Mouse (Mus musculus): Measurements from ENCODE around the gene Capn2. TPM values are rescaled to one million over a fixed set of nuclear protein-coding genes. Genes with fewer than 3 reads are reported as not detected.
A peak's percentile ranks its signal among the peaks of the same experiment; 100 is the strongest.

Capn2 gene
- polyA plus RNA-seq, 1 experiment = 113 TPM

DNA sequence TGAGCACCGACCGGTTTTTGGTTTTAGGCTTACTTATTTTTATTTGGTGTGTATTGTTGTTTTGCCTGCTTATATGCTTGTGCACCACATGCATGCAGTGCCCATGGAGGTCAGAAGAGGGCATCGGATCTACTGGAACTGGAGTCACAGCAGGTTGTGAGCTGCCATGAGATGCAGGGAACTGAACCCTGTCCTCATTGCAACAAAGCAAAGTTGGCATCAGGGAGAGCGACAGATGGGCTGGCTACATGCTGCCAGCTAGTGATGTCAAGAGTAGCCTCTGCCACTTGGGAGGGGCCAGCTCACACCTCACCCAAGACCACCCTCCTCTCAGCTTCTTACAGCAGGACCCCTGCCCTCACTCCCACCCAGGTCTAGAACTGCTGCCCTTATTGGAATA, 51.4 kb downstream of the Capn2 start:
- Histone ChIP-seq H3K4me3 (ENCODE audit: insufficient read depth, low read depth, low read length) (no peak overlapping the region), H3K27ac (replicated peaks; ENCODE audit: low read depth, low read length) (no peak overlapping the region), H3K4me1 (ENCODE audit: control insufficient read depth, insufficient read depth, insufficient read length, low read length) (peaks cover 2% of the 10 kb centered on the region)

- Histone ChIP-seq H3K4me1 (ENCODE audit: control insufficient read depth, insufficient read depth, insufficient read length, low read length) (peaks cover 4% of the 10 kb centered on the region), H3K4me3 (ENCODE audit: insufficient read depth, low read depth, low read length) (no peak overlapping the region), H3K27ac (replicated peaks; ENCODE audit: low read depth, low read length) (no peak overlapping the region)
Measured at GRCm38 (mm10) chr1:182465309-182465708, 52.1 kb downstream of the Capn2 start.

- Histone ChIP-seq H3K4me1 (ENCODE audit: control insufficient read depth, insufficient read depth, insufficient read length, low read length) (peaks cover 4% of the 10 kb centered on the region), H3K4me3 (ENCODE audit: insufficient read depth, low read depth, low read length) (no peak overlapping the region), H3K27ac (replicated peaks; ENCODE audit: low read depth, low read length) (no peak overlapping the region)
Measured at GRCm38 (mm10) chr1:182461813-182462212, 55.6 kb downstream of the Capn2 start.

DNA sequence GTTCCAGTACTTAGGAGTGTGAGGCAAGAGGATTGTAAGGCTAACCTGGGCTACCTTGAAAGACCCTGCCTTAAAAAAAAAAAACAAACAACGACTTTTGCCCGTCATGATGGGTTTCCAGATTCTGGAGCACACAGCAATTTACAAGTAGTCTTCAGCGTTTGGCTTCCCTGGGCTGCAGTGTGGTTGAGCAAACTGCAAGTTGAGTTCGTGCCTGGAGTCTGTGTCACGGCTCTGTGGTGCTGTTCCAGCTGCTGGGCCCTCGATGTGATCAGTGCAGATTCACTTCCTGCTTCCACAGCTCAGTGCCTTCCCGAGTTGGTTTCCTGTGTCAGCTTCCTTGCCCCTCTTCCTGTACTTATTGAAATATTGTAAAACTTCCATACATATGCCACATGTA, 56.1 kb downstream of the Capn2 start:
- Histone ChIP-seq H3K27ac (replicated peaks; ENCODE audit: low read depth, low read length) (peak overlapping the region; percentile 7; the same call in 1 of the 2 replicates), H3K4me1 (ENCODE audit: control insufficient read depth, insufficient read depth, insufficient read length, low read length) (peaks cover 4% of the 10 kb centered on the region), H3K4me3 (ENCODE audit: insufficient read depth, low read depth, low read length) (no peak overlapping the region)

DNA sequence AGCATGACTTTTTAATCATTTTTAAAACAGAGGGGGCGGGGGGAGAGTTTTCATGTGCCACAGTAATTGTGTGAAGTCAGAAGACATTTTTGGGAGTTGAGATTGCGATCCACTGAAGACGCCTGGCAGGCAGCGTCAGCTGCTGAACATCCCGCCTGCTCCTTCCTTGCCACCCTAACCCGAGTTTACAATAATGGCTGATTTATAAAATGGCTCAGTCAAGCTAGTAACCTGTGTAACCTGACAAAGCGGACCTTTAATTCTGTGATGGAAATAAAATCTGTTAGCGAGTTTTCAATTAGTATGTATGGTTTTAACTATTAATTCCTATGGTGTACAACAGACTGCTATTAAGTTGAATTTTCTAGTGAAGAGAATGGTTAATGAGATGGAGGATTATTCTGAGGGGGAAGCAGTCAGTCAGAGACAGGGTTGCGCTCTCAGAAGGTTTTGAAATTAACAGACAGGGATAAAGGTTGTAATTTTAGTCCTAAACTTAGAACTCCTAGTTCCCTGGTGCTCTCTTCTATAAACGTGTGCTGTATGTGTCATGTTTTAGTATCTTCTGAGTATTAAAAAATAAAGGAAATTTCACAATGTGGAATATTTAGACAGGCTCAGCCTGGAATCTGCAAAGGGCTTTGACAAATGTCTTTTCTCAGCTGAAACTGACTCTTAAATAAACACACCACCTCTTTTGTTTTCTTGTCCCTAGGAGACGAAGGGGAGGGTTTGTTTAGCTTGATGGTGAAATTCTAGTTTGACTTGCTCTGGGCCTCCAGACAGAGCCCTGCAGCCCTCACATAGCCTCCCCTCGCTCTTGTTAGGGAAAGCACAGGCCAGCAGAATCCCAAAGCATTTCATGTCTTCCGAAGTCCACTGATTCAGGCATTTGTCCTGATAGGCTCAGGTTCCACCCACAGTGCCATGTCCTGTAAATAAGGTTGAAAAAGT, 56.8 kb downstream of the Capn2 start:
- Histone ChIP-seq H3K4me3 (ENCODE audit: insufficient read depth, low read depth, low read length) (no peak overlapping the region), H3K4me1 (ENCODE audit: control insufficient read depth, insufficient read depth, insufficient read length, low read length) (peaks cover 6% of the 10 kb centered on the region), H3K27ac (replicated peaks; ENCODE audit: low read depth, low read length) (peak overlapping the region; percentile 7; the same call in 1 of the 2 replicates)

DNA sequence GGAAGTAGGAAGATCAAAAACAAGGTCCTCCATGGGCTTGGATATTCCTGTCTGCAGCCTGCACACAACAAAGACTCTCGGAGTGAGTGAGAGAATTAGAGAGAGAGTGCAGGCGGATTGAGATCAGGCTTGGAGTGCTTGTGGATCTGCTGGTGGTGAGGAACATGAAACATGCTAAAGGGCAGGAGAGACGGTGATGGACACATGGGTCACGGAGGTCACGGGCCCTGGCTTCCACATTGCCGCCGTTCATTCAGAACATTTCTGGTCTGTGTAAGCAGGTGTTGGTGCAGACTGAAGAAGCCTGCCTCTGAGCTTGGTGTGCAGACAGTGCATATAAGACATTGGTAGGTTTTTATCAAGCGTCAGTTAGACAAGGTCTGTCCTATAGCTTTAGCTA, 58.0 kb downstream of the Capn2 start:
- no peak overlapping the region for H3K27ac ChIP-seq (replicated peaks; ENCODE audit: low read depth, low read length)

GRCm38 (mm10) chr1:182458556-182458955, 58.9 kb downstream of the Capn2 start:
- no peak overlapping the region for H3K4me3 ChIP-seq (ENCODE audit: insufficient read depth, low read depth, low read length)
- no peak overlapping the region for H3K27ac ChIP-seq (replicated peaks; ENCODE audit: low read depth, low read length)
- peaks cover 7% of the 10 kb centered on the region for H3K4me1 ChIP-seq (ENCODE audit: control insufficient read depth, insufficient read depth, insufficient read length, low read length)

More for the DNA sequence above, 58.0 kb downstream of the Capn2 start:
- peaks cover 7% of the 10 kb centered on the region for H3K4me1 ChIP-seq (ENCODE audit: control insufficient read depth, insufficient read depth, insufficient read length, low read length)
- H3K4me3 ChIP-seq (ENCODE audit: insufficient read depth, low read depth, low read length) = no peak overlapping the region

- 0 out of 2 replicates have a peak, but pooled peaks cover 3% of the 10 kb centered on the region for H3K4me1 ChIP-seq (ENCODE audit: control insufficient read depth, insufficient read depth, insufficient read length, low read length)
- no peak overlapping the region for H3K27ac ChIP-seq (replicated peaks; ENCODE audit: low read depth, low read length)
- no peak overlapping the region for H3K4me3 ChIP-seq (ENCODE audit: insufficient read depth, low read depth, low read length)
Measured at GRCm38 (mm10) chr1:182455080-182455479, 62.3 kb downstream of the Capn2 start.

DNA sequence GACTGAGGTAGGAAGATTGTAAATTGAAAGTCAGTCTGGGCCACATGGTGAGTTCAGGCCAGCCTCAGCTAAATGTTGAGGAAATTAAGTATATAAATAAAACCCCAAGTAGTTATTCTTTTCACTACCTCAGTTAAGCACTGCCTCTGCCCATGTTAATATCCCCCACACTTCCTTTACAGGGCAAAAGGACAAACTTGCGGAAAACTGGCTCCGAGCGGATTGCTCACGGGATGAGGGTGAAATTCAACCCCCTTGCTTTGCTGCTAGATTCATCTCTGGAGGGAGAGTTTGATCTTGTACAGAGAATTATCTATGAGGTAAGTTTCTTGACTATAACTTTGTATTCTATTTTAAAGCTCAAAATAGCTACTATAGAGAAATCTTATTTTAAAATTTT, 64.9 kb downstream of the Capn2 start:
- Histone ChIP-seq H3K27ac (replicated peaks; ENCODE audit: low read depth, low read length) (no peak overlapping the region), H3K4me1 (ENCODE audit: control insufficient read depth, insufficient read depth, insufficient read length, low read length) (0 out of 2 replicates have a peak, but pooled peaks cover 3% of the 10 kb centered on the region), H3K4me3 (ENCODE audit: insufficient read depth, low read depth, low read length) (no peak overlapping the region)

DNA sequence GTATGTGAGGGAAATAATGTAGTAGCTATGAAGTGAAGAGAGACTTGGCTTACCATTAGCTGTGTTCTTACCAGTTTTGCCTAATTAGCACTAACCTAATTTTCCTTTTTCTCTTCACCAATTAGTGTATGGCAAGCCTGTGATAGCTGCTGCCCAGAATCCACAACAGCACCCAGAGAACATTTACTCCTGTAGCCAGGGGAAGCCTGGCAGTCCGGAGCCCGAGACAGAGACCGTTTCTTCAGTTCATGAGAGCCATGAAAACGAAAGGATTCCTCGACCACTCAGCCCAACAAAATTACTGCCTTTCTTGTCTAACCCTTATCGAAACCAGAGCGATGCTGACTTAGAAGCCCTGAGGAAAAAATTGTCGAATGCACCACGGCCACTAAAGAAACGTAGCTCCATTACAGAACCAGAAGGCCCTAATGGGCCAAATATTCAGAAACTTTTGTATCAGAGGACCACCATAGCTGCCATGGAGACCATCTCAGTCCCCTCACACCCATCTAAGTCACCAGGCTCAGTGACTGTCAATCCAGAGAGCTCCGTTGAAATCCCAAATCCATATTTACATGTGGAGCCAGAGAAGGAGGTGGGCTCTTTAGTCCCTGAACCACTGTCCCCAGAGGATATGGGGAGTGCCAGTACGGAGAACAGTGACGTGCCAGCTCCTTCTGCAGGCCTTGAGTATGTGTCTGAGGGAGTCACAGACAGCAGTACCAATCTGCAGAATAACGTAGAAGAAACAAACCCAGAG, 69.0 kb downstream of the Capn2 start:
- no peaks in the 10 kb centered on the region; the same call in 1 of the 2 replicates for H3K4me1 ChIP-seq (ENCODE audit: control insufficient read depth, insufficient read depth, insufficient read length, low read length)
- H3K4me3 ChIP-seq (ENCODE audit: insufficient read depth, low read depth, low read length) = no peak overlapping the region
- H3K27ac ChIP-seq (replicated peaks; ENCODE audit: low read depth, low read length) = no peak overlapping the region

GRCm38 (mm10) chr1:182444116-182444515, 73.3 kb downstream of the Capn2 start:
- Histone ChIP-seq H3K27ac (replicated peaks; ENCODE audit: low read depth, low read length) (no peak overlapping the region), H3K4me3 (ENCODE audit: insufficient read depth, low read depth, low read length) (no peak overlapping the region), H3K4me1 (ENCODE audit: control insufficient read depth, insufficient read depth, insufficient read length, low read length) (peaks cover 5% of the 10 kb centered on the region; the same call in 1 of the 2 replicates)

- Histone ChIP-seq H3K4me3 (ENCODE audit: insufficient read depth, low read depth, low read length) (no peak overlapping the region), H3K4me1 (ENCODE audit: control insufficient read depth, insufficient read depth, insufficient read length, low read length) (peaks cover 5% of the 10 kb centered on the region; the same call in 1 of the 2 replicates), H3K27ac (replicated peaks; ENCODE audit: low read depth, low read length) (no peak overlapping the region)
Measured at GRCm38 (mm10) chr1:182441791-182442473, 75.5 kb downstream of the Capn2 start.

- Histone ChIP-seq H3K4me3 (ENCODE audit: insufficient read depth, low read depth, low read length) (no peak overlapping the region), H3K27ac (replicated peaks; ENCODE audit: low read depth, low read length) (peak overlapping the region; percentile 67), H3K4me1 (ENCODE audit: control insufficient read depth, insufficient read depth, insufficient read length, low read length) (peaks cover 5% of the 10 kb centered on the region; the same call in 1 of the 2 replicates)
Measured at GRCm38 (mm10) chr1:182439546-182440222, 77.7 kb downstream of the Capn2 start.

- H3K4me1 ChIP-seq (ENCODE audit: control insufficient read depth, insufficient read depth, insufficient read length, low read length) = peaks cover 5% of the 10 kb centered on the region; the same call in 1 of the 2 replicates
- H3K27ac ChIP-seq (replicated peaks; ENCODE audit: low read depth, low read length) = no peak overlapping the region
Measured at GRCm38 (mm10) chr1:182436746-182437145, 80.7 kb downstream of the Capn2 start.

More at GRCm38 (mm10) chr1:182436746-182437145, 80.7 kb downstream of the Capn2 start:
- no peak overlapping the region for H3K4me3 ChIP-seq (ENCODE audit: insufficient read depth, low read depth, low read length)

Measured in brown adipose tissue, adult 24 weeks (tissue).